Mouse (Mus musculus): ENCODE data around the gene Camta2. TPM values are rescaled to one million over a fixed set of nuclear protein-coding genes. Genes with fewer than 3 reads are reported as not detected.

The Camta2 gene
- total and polyA plus RNA-seq, 2 experiments from 2014 or later, result 24.0 to 24.5 TPM

- DNase-seq (ENCODE audit: low spot score) (no peak), ATAC-seq (ENCODE audit: low FRiP score) (no peak)
- Histone ChIP-seq H3K9me3 (ENCODE audit: low read length) (no peaks in the 10 kb centered on the region), H3K36me3 (ENCODE audit: insufficient read depth, low read length) (peaks cover 29% of the 10 kb centered on the region), H3K9ac (replicated peaks; ENCODE audit: low read length, poor library complexity, severe bottlenecking) (no peak overlapping the region), H3K4me1 (ENCODE audit: insufficient read depth, low read length) (0 out of 2 replicates have a peak, but pooled peaks cover 6% of the 10 kb centered on the region), H3K27me3 (ENCODE audit: insufficient read depth, low read length) (no peaks in the 10 kb centered on the region), H3K27ac (ENCODE audit: low read depth, low read length) (no peak overlapping the region), H3K4me2 (ENCODE audit: low read depth, low read length, poor library complexity, severe bottlenecking) (no peak overlapping the region), H3K4me3 (ENCODE audit: low read depth, low read length) (no peak overlapping the region)
- 93% methylated on average over 8 of the region's 8 CpGs for WGBS
- TF ChIP-seq CTCF (IDR thresholded peaks at IDR 0.05), result no peak
Observed at GRCm38 (mm10) chr11:70666687-70667086, 21.2 kb downstream of the Camta2 start.

GRCm38 (mm10) chr11:70664741-70665140 is 23.2 kb downstream of the Camta2 start:
- Histone ChIP-seq H3K4me1 (ENCODE audit: insufficient read depth, low read length) (no peaks in the 10 kb centered on the region), H3K4me3 (ENCODE audit: low read depth, low read length) (no peak overlapping the region), H3K36me3 (ENCODE audit: insufficient read depth, low read length) (peaks cover 33% of the 10 kb centered on the region), H3K27me3 (ENCODE audit: insufficient read depth, low read length) (no peaks in the 10 kb centered on the region), H3K27ac (ENCODE audit: low read depth, low read length) (no peak overlapping the region), H3K9me3 (ENCODE audit: low read length) (no peaks in the 10 kb centered on the region), H3K4me2 (ENCODE audit: low read depth, low read length, poor library complexity, severe bottlenecking) (no peak overlapping the region), H3K9ac (replicated peaks; ENCODE audit: low read length, poor library complexity, severe bottlenecking) (no peak overlapping the region)
- 0 out of 2 replicates have a peak, but pooled peaks have one; percentile 3 for TF ChIP-seq CTCF (IDR thresholded peaks at IDR 0.05)
- DNase-seq (ENCODE audit: low spot score), result no peak
- WGBS, result 94% methylated on average over 9 of the region's 9 CpGs
- ATAC-seq (ENCODE audit: low FRiP score), result no peak

DNA sequence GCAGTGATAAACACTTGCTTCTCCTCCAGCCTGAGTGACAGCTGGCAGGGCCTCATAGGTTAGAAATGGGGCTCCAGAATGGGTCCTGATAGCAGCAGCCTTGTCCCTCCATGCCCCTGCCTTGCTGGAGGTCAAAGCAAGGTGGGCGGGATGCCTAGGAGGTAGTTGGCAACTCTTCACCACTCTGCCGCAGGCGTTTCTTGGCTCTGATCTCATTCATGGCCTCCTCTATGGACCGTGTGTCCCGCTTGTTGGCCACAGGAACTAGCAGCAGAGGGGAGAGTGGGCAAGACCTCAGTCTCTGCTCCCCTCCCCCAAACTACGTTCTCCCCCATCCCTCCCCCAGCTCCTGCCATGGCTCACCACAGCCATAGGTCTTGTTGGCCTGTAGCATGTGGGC is 23.9 kb downstream of the Camta2 start:
- no peaks in the 10 kb centered on the region for H3K27me3 ChIP-seq (ENCODE audit: insufficient read depth, low read length)
- no peak overlapping the region for H3K4me2 ChIP-seq (ENCODE audit: low read depth, low read length, poor library complexity, severe bottlenecking)
- H3K4me1 ChIP-seq (ENCODE audit: insufficient read depth, low read length), result no peaks in the 10 kb centered on the region
- WGBS, result 88% methylated on average over 6 of the region's 6 CpGs
- ATAC-seq (ENCODE audit: low FRiP score), result no peak
- H3K27ac ChIP-seq (ENCODE audit: low read depth, low read length), result no peak overlapping the region
- H3K4me3 ChIP-seq (ENCODE audit: low read depth, low read length), result no peak overlapping the region
- no peak for TF ChIP-seq CTCF (IDR thresholded peaks at IDR 0.05)
- H3K9me3 ChIP-seq (ENCODE audit: low read length), result no peaks in the 10 kb centered on the region
- no peak for DNase-seq (ENCODE audit: low spot score)
- peaks cover 33% of the 10 kb centered on the region for H3K36me3 ChIP-seq (ENCODE audit: insufficient read depth, low read length)
- H3K9ac ChIP-seq (replicated peaks; ENCODE audit: low read length, poor library complexity, severe bottlenecking), result no peak overlapping the region

DNA sequence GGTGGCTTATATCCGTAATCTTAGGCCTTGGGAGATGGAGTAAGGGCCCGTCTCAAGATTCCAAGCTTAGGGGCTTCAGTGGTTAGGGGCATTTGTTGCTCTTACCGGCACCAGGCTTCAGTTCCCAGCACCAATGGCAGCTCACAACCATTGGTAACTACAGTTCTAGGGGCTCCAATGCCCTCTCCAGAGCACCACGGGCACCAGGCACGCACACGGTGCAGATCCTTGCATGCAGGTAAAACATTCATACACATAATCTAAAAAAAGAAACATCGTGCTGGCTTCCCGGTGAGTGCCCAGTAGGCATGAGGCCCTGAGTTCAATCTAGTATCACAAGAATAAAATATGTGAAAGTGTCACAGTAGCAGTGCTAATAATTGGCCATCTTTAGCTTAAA is 24.8 kb downstream of the Camta2 start:
- ATAC-seq (ENCODE audit: low FRiP score), result no peak
- Histone ChIP-seq H3K27me3 (ENCODE audit: insufficient read depth, low read length) (no peaks in the 10 kb centered on the region), H3K27ac (ENCODE audit: low read depth, low read length) (no peak overlapping the region), H3K4me1 (ENCODE audit: insufficient read depth, low read length) (no peaks in the 10 kb centered on the region), H3K9me3 (ENCODE audit: low read length) (no peaks in the 10 kb centered on the region), H3K4me2 (ENCODE audit: low read depth, low read length, poor library complexity, severe bottlenecking) (no peak overlapping the region), H3K4me3 (ENCODE audit: low read depth, low read length) (no peak overlapping the region), H3K36me3 (ENCODE audit: insufficient read depth, low read length) (peaks cover 33% of the 10 kb centered on the region), H3K9ac (replicated peaks; ENCODE audit: low read length, poor library complexity, severe bottlenecking) (no peak overlapping the region)
- WGBS, result 87% methylated on average over 8 of the region's 8 CpGs
- DNase-seq (ENCODE audit: low spot score), result no peak
- no peak for TF ChIP-seq CTCF (IDR thresholded peaks at IDR 0.05)

- ATAC-seq (ENCODE audit: low FRiP score) (no peak), DNase-seq (ENCODE audit: low spot score) (no peak)
- Histone ChIP-seq H3K4me1 (ENCODE audit: insufficient read depth, low read length) (peaks cover 5% of the 10 kb centered on the region; the same call in 1 of the 2 replicates), H3K4me3 (ENCODE audit: low read depth, low read length) (no peak overlapping the region), H3K4me2 (ENCODE audit: low read depth, low read length, poor library complexity, severe bottlenecking) (no peak overlapping the region), H3K27ac (ENCODE audit: low read depth, low read length) (no peak overlapping the region), H3K27me3 (ENCODE audit: insufficient read depth, low read length) (no peaks in the 10 kb centered on the region), H3K9me3 (ENCODE audit: low read length) (no peaks in the 10 kb centered on the region), H3K9ac (replicated peaks; ENCODE audit: low read length, poor library complexity, severe bottlenecking) (no peak overlapping the region), H3K36me3 (ENCODE audit: insufficient read depth, low read length) (peaks cover 30% of the 10 kb centered on the region)
- TF ChIP-seq CTCF (IDR thresholded peaks at IDR 0.05), result no peak
- WGBS, result 88% methylated on average over 8 of the region's 8 CpGs
Observed at GRCm38 (mm10) chr11:70660571-70660970, 27.3 kb downstream of the Camta2 start.

DNA sequence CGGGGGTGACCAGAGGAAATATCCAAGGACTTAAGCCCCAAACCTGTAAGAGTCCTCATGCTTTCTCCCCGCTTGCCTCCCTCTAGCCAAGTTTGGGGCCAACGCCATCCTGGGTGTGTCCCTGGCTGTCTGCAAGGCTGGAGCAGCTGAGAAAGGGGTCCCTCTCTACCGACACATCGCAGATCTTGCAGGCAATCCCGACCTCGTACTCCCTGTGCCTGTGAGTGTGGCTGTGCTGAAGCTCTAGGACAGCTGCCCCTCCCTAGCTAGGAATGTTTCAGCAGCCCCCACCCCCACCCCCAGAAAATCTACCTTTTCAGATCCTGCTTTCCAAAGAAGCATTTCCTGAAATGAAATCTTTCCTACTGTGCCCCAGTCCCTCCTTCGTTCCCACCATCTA is 29.0 kb downstream of the Camta2 start:
- Histone ChIP-seq H3K9me3 (ENCODE audit: low read length) (no peaks in the 10 kb centered on the region), H3K4me1 (ENCODE audit: insufficient read depth, low read length) (peaks cover 5% of the 10 kb centered on the region; the same call in 1 of the 2 replicates), H3K4me3 (ENCODE audit: low read depth, low read length) (no peak overlapping the region), H3K27me3 (ENCODE audit: insufficient read depth, low read length) (no peaks in the 10 kb centered on the region), H3K9ac (replicated peaks; ENCODE audit: low read length, poor library complexity, severe bottlenecking) (no peak overlapping the region), H3K36me3 (ENCODE audit: insufficient read depth, low read length) (peaks cover 16% of the 10 kb centered on the region), H3K4me2 (ENCODE audit: low read depth, low read length, poor library complexity, severe bottlenecking) (no peak overlapping the region), H3K27ac (ENCODE audit: low read depth, low read length) (no peak overlapping the region)
- no peak for TF ChIP-seq CTCF (IDR thresholded peaks at IDR 0.05)
- no peak for DNase-seq (ENCODE audit: low spot score)
- 80% methylated on average over 8 of the region's 8 CpGs for WGBS
- no peak for ATAC-seq (ENCODE audit: low FRiP score)

All from midbrain, postnatal 0 days (tissue).